Mouse (Mus musculus) testis, postnatal 14 days (tissue): Measurements from ENCODE around the gene Pde4d.

Experiments used
- DNase-seq: peaks from one replicate; pipeline ENCODE4 v3.0.0; 2021; ENCODE audit warnings: low spot score

The Pde4d gene

DNA sequence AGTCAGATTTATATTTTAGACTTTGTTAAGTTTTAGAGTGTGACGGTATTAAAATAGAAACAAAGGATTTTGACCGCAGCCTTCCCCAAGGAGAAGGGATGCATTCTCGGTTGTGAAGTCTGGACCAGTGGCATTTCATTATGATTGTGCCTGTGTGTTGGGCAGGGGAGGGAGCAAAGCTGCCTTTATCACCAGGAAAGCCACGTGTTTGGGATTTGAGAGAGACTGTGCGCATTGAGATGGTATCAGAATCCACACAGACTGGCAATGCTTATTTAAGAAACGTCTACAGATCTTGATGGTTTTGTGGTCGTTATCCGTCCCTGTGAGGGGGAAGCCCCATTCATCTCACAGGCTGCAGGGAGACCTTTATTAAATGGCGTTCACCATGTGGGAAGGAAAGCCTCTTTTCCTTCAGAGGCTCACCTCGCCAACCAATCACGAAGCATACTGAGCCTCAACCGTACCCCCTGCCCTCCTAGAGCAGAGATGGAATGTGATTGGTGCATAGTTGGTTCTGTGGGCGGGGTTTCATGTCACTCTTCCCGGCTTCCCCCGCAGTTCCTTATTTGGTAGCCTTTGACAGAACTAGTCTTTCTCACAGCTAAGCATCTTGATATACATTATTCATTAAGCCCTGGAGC lies 1476.7 kb downstream of the Pde4d start:
- DNase-seq, result peak; percentile 66

DNA sequence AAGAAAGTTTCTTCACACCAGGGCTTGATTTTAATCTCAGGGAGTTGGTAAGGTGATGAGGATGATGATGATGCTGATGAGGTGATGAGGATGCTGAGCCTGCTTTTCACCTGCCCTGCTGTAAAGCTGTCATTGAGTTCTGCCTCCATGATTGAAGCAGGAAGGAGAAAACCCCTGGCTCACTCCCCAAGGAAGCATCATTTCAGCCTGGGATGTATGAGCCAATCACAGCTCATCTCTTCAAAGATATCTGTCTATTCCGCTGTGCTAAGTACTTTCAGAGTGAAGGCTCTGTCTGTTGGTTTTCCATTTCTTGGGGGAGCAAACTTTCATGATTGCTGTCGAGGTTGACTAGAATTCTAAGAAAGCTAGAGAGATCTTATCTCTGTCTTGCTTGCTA lies 1478.0 kb downstream of the Pde4d start:
- DNase-seq, result no peak

DNA sequence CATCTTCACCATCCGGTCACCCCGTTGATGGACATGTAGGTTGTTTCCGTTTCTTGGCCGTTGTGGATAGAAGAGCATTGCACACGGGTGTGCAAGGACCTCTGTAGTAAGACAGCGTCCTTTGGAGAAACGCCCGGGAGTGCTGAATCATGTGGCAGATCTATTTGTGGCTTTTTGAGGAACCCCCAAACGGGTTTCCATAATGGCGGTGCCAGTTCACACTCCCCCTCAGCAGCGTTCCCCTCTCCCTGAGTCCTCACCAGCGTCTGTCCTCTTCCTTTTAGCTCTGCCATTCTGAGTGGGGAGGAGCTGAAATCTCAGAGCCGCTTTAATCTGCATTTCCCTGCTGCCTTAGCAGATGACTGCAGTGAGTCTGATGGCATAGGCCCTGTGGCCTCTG lies 1482.9 kb downstream of the Pde4d start:
- no peak for DNase-seq

DNA sequence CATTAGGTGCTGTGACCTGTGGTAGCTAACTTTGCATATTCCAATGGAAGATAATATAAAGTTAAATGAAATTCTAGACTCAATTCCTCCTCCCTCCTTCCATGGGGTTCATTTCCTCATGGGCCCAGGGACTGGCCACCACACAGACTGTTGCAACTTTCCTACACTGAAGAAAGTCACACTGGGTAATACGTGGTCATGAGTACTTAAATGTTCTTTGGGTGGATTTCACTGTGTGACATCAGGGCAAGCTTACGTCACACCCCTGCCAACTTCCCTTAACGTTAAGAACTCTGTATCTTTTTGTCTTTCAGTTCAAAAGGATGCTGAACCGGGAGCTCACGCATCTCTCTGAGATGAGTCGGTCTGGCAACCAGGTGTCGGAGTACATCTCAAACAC lies 1483.8 kb downstream of the Pde4d start:
- DNase-seq, result no peak

DNA sequence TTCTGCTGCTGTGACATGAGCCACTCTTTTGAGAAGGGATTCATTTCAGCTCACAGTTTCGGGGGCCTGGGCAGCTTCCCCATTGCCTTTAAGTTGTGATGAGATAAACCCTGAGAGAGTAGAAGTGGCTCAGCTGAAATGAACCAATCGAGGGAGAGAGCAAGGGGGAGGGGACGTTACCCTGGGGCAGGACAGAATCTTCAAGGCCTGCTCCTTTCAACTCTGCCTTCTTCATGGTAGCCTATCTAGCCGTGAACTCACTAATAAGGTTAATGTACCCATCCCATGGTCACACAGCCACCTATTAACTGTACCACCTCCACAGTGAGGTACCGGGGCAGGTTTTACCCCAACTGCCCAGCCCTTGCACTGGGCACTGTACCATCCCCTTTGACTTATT lies 1487.1 kb downstream of the Pde4d start:
- DNase-seq, result no peak

DNA sequence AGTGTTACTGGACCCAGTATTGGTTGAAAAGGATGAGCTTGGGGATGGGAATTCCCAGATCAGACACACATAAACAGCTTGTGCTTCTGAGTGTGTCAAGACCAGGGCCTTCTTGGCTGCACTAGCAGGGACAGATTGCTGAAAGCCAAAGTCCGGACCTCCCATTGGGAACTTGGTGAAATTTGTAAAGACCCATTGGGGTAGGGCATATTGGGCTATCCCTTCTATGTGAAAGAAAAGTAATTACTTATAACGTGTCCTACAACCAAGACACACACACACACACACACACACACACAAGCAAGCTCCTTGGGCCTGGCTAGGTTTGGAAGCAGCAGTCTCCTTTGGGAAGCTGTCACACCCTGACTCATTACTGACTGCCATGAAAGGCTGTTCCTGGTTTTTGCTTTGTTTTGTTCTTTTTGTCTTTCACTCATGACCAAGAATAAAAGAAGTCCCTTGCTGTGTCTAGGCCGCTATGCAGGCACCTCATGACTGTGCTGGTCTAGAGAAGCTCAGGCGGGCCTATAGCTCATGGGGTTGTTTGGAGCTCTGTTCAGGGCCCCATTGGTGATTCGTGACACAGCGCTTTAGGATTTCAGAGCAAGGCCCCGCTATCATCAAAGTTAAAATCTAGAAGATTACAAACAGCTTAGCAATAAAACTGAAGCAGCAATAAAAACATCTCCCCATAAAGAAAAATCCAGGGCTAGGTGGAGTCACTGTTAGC lies 1495.2 kb downstream of the Pde4d start:
- DNase-seq, result no peak

DNA sequence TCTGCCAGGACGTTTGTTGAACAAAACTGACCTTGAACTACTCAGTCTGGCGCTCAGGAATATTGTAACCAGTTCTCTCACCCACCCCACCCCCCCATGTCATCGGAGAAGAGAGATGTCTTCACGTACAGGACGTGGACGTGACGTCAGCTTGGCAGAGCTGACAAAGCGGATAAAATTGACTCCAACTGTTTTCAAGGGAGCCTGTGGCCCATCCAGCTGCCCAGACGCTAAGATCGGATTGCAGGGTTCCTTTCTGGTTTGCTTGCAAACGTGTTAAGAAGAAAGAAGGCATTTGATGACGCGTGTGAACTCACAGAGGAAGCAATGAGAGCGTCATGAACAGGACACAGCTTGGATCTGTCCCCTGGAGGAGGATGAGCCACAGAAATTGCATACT lies 1501.7 kb downstream of the Pde4d start:
- DNase-seq, result no peak

DNA sequence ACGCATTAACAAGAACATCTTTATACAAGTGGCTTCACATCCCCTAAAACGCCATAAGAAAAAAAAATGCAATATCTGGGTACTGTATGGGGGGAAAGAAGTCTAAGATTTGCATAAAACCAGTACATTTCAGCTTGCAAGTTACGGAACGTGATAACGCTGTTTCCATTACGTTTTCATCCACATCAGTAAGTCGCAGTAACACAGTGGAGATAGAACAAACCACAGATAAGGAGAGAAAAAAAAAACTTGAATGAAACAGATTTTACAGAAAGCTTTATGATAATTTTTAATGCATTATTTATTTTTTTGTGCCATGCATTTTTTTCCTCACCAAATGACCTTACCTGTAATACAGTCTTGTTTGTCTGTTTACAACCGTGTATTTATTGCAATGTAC lies 1504.4 kb downstream of the Pde4d start:
- DNase-seq, result no peak

DNA sequence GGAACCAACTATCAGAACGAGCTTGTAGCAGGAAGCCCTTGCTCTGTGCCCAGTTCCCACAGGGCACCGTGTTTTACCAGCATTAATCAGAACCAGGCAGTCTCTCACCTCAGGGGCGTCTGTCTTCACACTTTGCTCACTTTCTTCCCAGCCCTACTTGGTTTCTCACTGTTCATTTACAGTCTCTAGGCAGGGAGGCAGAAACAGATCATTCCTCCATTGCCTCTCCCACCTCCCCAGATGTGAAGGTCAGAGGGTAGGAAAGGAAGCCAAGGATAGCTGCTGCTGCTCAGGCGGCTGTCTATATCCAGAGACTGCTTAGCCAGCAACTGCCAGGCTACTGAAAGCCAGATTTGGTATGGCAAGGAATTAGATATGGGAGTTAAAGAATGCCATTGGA lies 1508.2 kb downstream of the Pde4d start:
- DNase-seq, result no peak

DNA sequence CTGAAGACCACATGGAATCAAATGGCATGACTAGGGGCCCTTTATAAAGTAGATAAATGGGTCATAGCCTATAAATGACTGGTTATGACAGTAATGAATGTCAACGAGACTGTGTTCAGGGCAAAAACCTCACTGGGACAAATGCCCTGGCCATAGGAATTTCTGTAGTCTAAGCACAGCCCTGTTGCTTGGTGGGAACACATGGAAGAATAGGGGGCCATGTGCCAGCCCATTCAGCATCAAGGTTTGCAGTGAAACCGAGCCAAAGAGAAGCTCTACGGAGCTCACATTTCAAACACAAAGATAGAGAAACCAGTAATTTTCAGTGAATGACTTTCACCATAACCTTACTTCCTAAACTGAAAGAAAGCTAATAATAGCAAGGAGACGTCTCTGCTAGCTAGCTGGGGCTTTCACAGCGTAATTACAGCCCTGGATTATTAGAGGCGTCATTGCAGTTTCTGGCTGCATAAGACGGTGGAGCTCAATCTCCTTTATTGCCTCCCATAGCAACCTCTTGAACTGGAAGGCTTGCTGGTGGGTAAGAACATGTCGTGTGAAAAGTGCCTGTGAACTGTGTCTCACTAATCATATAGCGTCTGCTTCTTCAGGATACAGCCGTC lies 1533.2 kb downstream of the Pde4d start:
- no peak for DNase-seq

DNA sequence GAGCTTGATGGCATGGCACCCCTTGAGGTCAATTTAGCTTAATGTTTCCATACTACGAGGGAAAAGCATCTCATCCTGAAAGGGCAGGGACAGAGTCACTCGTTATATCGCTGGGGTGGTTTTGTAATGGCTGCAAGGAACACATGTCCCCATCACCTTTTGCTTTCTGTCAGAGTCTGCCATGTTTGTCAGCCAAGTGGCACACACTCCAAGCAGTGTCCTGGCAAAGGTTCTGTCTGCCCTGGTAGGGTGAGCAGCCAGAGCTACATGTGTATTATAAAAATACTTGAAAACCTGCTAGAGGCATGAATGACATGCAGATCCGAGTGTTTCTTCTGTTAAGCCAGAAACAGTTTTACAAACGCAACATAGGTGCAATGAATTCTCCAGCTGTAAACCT lies 1535.7 kb downstream of the Pde4d start:
- DNase-seq, result no peak

DNA sequence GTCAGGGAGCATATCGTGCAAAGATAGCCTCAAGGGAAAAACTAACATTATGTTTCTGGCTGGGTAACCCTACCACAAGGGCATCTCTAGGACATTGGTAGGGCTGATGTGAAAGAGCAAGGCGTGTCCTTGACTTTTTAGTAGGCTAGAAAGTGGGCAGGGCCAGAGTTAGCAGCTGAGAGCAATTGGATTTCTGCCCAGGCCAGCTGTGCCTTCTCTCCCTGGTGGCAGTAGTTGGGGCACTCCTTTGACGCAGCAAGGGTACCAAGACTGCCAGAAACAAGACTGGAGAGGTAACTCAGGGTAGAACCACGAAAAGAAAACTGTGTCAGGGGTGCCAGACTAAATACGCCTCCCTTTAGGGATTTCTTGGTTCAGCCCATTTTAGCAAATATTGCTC lies 1536.1 kb downstream of the Pde4d start:
- no peak for DNase-seq

DNA sequence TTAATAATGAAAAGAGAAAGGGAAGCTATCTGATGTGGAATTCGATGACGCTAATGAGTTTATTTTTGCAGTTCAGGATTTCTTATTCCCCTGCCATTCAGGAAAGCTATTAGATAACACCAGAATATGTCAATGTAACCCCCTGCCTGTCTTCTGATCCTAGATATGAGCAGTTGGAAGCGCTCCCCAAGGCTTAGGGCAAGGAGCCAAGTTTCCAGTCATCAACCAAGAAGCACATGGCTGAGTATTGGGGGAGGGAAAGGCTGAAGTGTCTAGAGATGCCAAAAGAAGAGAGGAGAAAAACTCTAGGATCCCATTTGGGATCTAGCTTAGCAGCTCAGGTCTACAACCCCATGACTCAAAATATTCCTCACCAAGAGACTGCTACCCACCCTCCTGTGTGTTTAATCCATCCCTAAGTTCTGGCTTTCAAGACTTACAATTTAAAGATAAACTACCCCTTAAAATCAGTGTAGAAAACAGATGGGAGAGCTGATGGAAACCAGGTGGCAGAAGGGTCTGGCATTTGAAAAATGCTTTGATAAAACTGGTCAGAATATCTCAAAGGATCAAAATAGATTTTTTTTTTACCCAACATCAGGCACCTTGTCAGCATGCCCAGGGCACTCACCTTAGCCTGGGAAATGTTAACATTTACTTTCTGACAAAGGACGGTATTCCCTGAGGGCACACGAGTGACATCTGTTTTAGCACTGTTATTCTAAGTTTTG lies 1543.2 kb downstream of the Pde4d start:
- peak; percentile 29 for DNase-seq

DNA sequence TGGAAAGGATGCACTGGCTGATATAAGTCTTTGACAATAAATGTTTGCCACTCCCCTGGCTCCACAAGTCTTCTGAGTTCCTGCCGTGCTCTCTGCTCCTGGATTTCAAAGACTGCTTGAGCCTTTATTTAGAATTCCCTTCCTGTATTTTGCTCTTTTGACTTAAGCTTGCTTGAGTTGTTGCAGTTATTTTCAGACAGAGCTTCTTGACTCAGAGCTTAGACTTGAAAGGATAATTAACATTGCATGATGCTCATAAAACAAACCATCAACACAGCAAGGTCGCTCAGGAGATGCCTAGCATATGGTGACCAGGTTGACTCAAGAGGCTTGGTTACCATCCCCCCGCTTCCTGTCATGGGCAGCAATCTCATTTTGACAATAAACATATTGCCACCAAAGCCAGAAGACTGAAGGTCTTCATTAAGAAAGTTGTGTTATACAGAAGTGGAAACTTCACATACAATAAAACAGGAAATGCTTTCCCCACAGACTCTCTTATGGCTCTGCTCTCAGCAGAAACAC lies 1544.6 kb downstream of the Pde4d start:
- no peak for DNase-seq

DNA sequence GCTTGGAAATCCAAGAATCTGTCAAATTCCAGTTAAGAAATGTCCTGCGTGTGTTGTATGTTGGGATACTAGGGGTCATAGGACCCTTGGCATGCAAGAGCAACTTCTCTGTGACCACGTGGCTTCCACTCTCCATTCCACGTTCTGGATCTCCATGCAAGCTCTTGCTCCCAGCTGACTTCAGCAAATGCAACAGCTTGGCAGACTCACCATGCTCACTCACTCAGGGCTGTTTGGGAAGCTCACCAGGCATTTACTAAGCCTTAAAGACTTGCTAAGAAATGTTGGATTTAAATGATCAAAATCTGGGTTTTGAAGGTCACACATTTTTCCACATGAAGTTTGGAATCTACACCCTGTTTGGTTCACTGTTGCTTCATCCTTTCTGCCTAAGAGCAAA lies 1552.3 kb downstream of the Pde4d start:
- no peak for DNase-seq
